Mouse (Mus musculus) cortical plate, adult 2 months (tissue): Measurements from ENCODE around the gene Gm10334.
"Not testable (repeated sequence)": the region's sequence is repeated elsewhere in the genome, so short reads cannot be mapped to it uniquely, and the experiment has no call there.

Source experiments
- CTCF ChIP-seq: fragments of 200-500 bp; IDR thresholded peaks from 2 replicates; pipeline ENCODE4 v1.5.1; 2011; ENCODE audit warnings: mild to moderate bottlenecking, control low read depth, low read length; ENCODE audit not compliant: insufficient read depth; ENCODE audit errors: extremely low read depth
- POLR2A ChIP-seq: fragments of 200-500 bp; IDR thresholded peaks from 2 replicates; pipeline ENCODE4 v1.6.1; 2011; ENCODE audit warnings: mild to moderate bottlenecking, low read length, control low read depth; ENCODE audit not compliant: insufficient read depth; ENCODE audit errors: extremely low read depth

- not testable (repeated sequence) for TF ChIP-seq CTCF, POLR2A
Observed at GRCm38 (mm10) chr6:41446045-41446444, at the start of gene Gm10334.
